8 mouse cellular contexts compared by ENCODE assay signal in the genomic region with DNA sequence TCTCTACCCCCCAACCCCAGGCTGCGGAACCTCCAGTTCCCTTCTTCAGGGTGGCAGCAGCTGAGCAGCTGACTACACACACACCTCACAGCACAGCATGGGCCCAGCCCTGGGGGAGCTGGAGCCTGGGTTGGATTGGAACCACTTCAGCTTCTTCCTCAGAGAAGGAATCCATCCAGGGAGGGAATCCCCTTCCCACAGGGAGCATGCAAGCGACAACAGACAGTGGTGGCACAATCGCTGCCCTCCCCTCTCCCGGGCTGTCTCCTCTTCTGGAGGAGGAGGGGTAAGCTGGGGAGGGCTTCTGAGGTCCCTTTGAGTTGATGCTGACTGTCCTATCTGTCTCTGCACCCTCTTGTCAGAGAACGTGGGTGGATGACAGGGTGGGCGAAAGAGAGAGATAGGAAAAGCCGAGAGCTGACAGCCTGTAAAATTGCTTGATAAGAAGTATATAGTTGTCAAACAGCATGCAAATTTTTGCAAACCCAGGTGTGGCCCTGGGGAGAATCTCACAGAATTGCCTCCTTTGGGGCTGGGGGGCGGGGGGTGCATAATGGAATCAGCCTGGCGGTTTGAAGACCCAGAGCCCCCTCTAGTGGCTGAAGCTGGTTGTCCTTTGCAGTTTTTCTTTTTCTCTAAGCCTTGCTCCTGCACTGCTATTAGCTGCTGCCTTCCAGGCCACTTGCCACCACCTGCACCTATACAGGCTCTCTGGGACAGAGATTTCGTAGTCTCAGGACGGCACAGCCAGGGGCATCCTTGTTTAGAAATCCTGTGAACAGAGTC. TPM values are rescaled to one million over a fixed set of nuclear protein-coding genes. Genes with fewer than 3 reads are reported as not detected.
DNase-seq lines count a peak whose midpoint lies in the region; ATAC-seq lines count a peak whose summit lies in the region.

No protein-coding gene starts in this region.

- no peak for ATAC-seq in embryonic facial prominence, embryonic 13.5 days (ENCODE audit: insufficient number of reproducible peaks, insufficient read depth, low FRiP score, low TSS enrichment, low read depth)

- no peak overlapping the region for H3K4me3 ChIP-seq in embryonic facial prominence, embryonic 13.5 days
- no peak overlapping the region for H3K4me3 ChIP-seq in hindbrain, embryonic 10.5 days

- 19% methylated on average over 11 of the region's 11 CpGs for WGBS in embryonic facial prominence, embryonic 13.5 days
- 28% methylated on average over 11 of the region's 11 CpGs for WGBS in hindbrain, embryonic 10.5 days

- peak; percentile 51 for DNase-seq in gastrocnemius, adult 18-20 months (ENCODE audit: low spot score)
- no peak for DNase-seq in gastrocnemius, postnatal 36 days
- peak; percentile 65 for DNase-seq in ZHBTc4 (ENCODE audit: low read depth, low spot score)
- peak; percentile 63 for DNase-seq in hindbrain, embryonic 10.5 days (ENCODE audit: low spot score)
- DNase-seq in left cerebral cortex, postnatal 14 days (ENCODE audit: low spot score in 2 of 2), result peak; percentile 85 to 90
- DNase-seq in mesoderm, embryonic 11.5 days (ENCODE audit: low read depth, low spot score), result peak; percentile 66
- peak; percentile 42 for DNase-seq in spleen, adult 12 weeks (ENCODE audit: low spot score)

- H3K9ac ChIP-seq in embryonic facial prominence, embryonic 13.5 days, result no peak overlapping the region

- intact Hi-C loops in gastrocnemius, postnatal 36 days (cut with DNase I), result loop anchor here (2.0 to 10.0 kb wide), 4 partner anchors 57 to 600 kb away; a partner anchor contains a TSS
- intact Hi-C loops in left cerebral cortex, postnatal 14 days (cut with DNase I), result loop anchor here (1.0 to 5.0 kb wide), 2 partner anchors 60 to 407 kb away; a partner anchor contains a TSS

- no peaks in the 10 kb centered on the region for H3K36me3 ChIP-seq in embryonic facial prominence, embryonic 13.5 days
- no peaks in the 10 kb centered on the region for H3K36me3 ChIP-seq in hindbrain, embryonic 10.5 days

- H3K4me2 ChIP-seq in embryonic facial prominence, embryonic 13.5 days, result peak overlapping the region; percentile 32

- peaks cover 16% of the 10 kb centered on the region for H3K27me3 ChIP-seq in embryonic facial prominence, embryonic 13.5 days
- H3K27me3 ChIP-seq in hindbrain, embryonic 10.5 days (ENCODE audit: insufficient read depth, poor library complexity, severe bottlenecking), result peaks cover 20% of the 10 kb centered on the region

- peaks cover 17% of the 10 kb centered on the region for H3K4me1 ChIP-seq in embryonic facial prominence, embryonic 13.5 days
- H3K4me1 ChIP-seq in hindbrain, embryonic 10.5 days (replicated peaks), result peaks cover 37% of the 10 kb centered on the region

- no peaks in the 10 kb centered on the region for H3K9me3 ChIP-seq in embryonic facial prominence, embryonic 13.5 days
- no peaks in the 10 kb centered on the region for H3K9me3 ChIP-seq in hindbrain, embryonic 10.5 days

- no peak overlapping the region for H3K27ac ChIP-seq in embryonic facial prominence, embryonic 13.5 days
- H3K27ac ChIP-seq in hindbrain, embryonic 10.5 days, result peak overlapping the region; percentile 19; the same call in 1 of the 2 replicates

RNA-seq across cellular contexts. Expression of a gene that starts 16.8 kb away (rescaled TPM):
- total RNA-seq in gastrocnemius, adult 18-20 months (2021), result 10 to 100 TPM; 43.7 to 48.2 TPM
- total RNA-seq in gastrocnemius, postnatal 36 days (2021), result 10 to 100 TPM; 38.3 to 51.1 TPM
- polyA plus RNA-seq in embryonic facial prominence, embryonic 13.5 days (2015; fragmentation: Nextera tagmentation; extraction: Ambion mirVana), result 30.4 and 35.6 TPM in 2 replicates
- 42.7 and 43.3 TPM in 2 replicates for polyA plus RNA-seq in hindbrain, embryonic 10.5 days (2016; fragmentation: Nextera tagmentation; extraction: Ambion mirVana)
- total RNA-seq in left cerebral cortex, postnatal 14 days (2021), result 100 to 1,000 TPM; 127 to 131 TPM

RNA-seq across cellular contexts. Expression of a gene that starts 22.7 kb away (rescaled TPM):
- total RNA-seq in gastrocnemius, adult 18-20 months (2021), result under 1 TPM; 0.09 to 0.17 TPM
- under 1 TPM; 0.20 to 0.22 TPM for total RNA-seq in gastrocnemius, postnatal 36 days (2021)
- polyA plus RNA-seq in embryonic facial prominence, embryonic 13.5 days (2015; fragmentation: Nextera tagmentation; extraction: Ambion mirVana), result 3.6 and 4.0 TPM in 2 replicates
- 0.60 and 0.96 TPM in 2 replicates for polyA plus RNA-seq in hindbrain, embryonic 10.5 days (2016; fragmentation: Nextera tagmentation; extraction: Ambion mirVana)
- under 1 TPM; 0.37 to 0.53 TPM for total RNA-seq in left cerebral cortex, postnatal 14 days (2021)

Comparison
In these comparisons a context has a peak if more than half of its experiments do, and no peak if none do; other contexts are left out.
1. DNase-seq: peak in gastrocnemius, adult 18-20 months (single experiment), ZHBTc4 (single experiment), hindbrain, embryonic 10.5 days (single experiment), left cerebral cortex, postnatal 14 days (2 of 2), mesoderm, embryonic 11.5 days (single experiment) and spleen, adult 12 weeks (single experiment); none in gastrocnemius, postnatal 36 days (0 of 2).